Mouse (Mus musculus) left cerebral cortex, postnatal 4 days (tissue): Measurements from ENCODE around the gene Tenm4. TPM values are rescaled to one million over a fixed set of nuclear protein-coding genes. Genes with fewer than 3 reads are reported as not detected.

Experiments used
- DNase-seq: peaks from one replicate; pipeline ENCODE4 v3.0.0-alpha.2; 2022
- intact Hi-C: fragments of 180-260 bp; cut with DNase I; formaldehyde crosslinking; loops from one replicate; pipeline ENCODE4 v1.15.1; 2025
- total RNA-seq, 2 experiments: library from RNA; stranded (reverse); gene quantifications; 2 replicates each; pipeline ENCODE4 v1.2.3; 2021

Gene Tenm4
- total RNA-seq, 2 experiments from 2014 or later = 98.0 to 123 TPM

GRCm38 (mm10) chr7:96392600-96392999, 221.6 kb downstream of the Tenm4 start:
- DNase-seq = no peak
- intact Hi-C loops = no loop called here

GRCm38 (mm10) chr7:96397940-96398339, 226.9 kb downstream of the Tenm4 start:
- peak; percentile 51 for DNase-seq
- intact Hi-C loops = no loop called here

GRCm38 (mm10) chr7:96400411-96400810, 229.4 kb downstream of the Tenm4 start:
- intact Hi-C loops = no loop called here
- peak; percentile 63 for DNase-seq

- DNase-seq = no peak
- intact Hi-C loops = no loop called here
These were observed 235.7 kb downstream of the Tenm4 start for GRCm38 (mm10) chr7:96406630-96407214.

GRCm38 (mm10) chr7:96408161-96408889, 237.3 kb downstream of the Tenm4 start:
- intact Hi-C loops = no loop called here
- DNase-seq = no peak

GRCm38 (mm10) chr7:96409323-96409880, 238.4 kb downstream of the Tenm4 start:
- intact Hi-C loops = no loop called here
- no peak for DNase-seq

GRCm38 (mm10) chr7:96413822-96414221, 242.8 kb downstream of the Tenm4 start:
- intact Hi-C loops = no loop called here

GRCm38 (mm10) chr7:96414290-96415055, 243.4 kb downstream of the Tenm4 start:
- DNase-seq = peak; percentile 36
- intact Hi-C loops = no loop called here

More at GRCm38 (mm10) chr7:96413822-96414221, 242.8 kb downstream of the Tenm4 start:
- DNase-seq = peak; percentile 50

GRCm38 (mm10) chr7:96417251-96418004, 246.4 kb downstream of the Tenm4 start:
- intact Hi-C loops = no loop called here
- DNase-seq = peak; percentile 88

GRCm38 (mm10) chr7:96418146-96418545, 247.1 kb downstream of the Tenm4 start:
- no peak for DNase-seq
- intact Hi-C loops = no loop called here

GRCm38 (mm10) chr7:96420045-96420444, 249.0 kb downstream of the Tenm4 start:
- intact Hi-C loops = no loop called here
- peak; percentile 75 for DNase-seq

GRCm38 (mm10) chr7:96420926-96421605, 250.0 kb downstream of the Tenm4 start:
- peak; percentile 76 for DNase-seq
- intact Hi-C loops = no loop called here

GRCm38 (mm10) chr7:96426954-96427353, 255.9 kb downstream of the Tenm4 start:
- DNase-seq = no peak
- intact Hi-C loops = no loop called here

GRCm38 (mm10) chr7:96433307-96433706, 262.3 kb downstream of the Tenm4 start:
- intact Hi-C loops = no loop called here
- no peak for DNase-seq

- DNase-seq = no peak
- intact Hi-C loops = no loop called here
These were observed 267.3 kb downstream of the Tenm4 start for GRCm38 (mm10) chr7:96438392-96438791.

GRCm38 (mm10) chr7:96440161-96440707, 269.2 kb downstream of the Tenm4 start:
- intact Hi-C loops = no loop called here
- DNase-seq = no peak

- DNase-seq = no peak
- intact Hi-C loops = no loop called here
These were observed 274.7 kb downstream of the Tenm4 start for GRCm38 (mm10) chr7:96445771-96446170.

- intact Hi-C loops = no loop called here
- DNase-seq = no peak
These were observed 276.9 kb downstream of the Tenm4 start for GRCm38 (mm10) chr7:96447806-96448397.

GRCm38 (mm10) chr7:96455957-96456356, 284.9 kb downstream of the Tenm4 start:
- no peak for DNase-seq
- intact Hi-C loops = no loop called here
